Mouse (Mus musculus): ENCODE measurements around the gene Ppp1r12a. TPM values are rescaled to one million over a fixed set of nuclear protein-coding genes. Genes with fewer than 3 reads are reported as not detected.

The Ppp1r12a gene
- total and polyA plus RNA-seq, 3 experiments = 19.4 to 59.4 (median 58.3) TPM

GRCm38 (mm10) chr10:108174107-108174506 lies 12.1 kb downstream of the Ppp1r12a start:
- H3K27me3 ChIP-seq (ENCODE audit: control insufficient read depth, insufficient read depth, low read length) = no peaks in the 10 kb centered on the region
- no peak for DNase-seq
- peaks cover 38% of the 10 kb centered on the region for H3K36me3 ChIP-seq (ENCODE audit: control insufficient read depth, insufficient read depth, low read length)
- intact Hi-C loops (cut with DNase I) = no loop called here
- 37% methylated on average over 5 of the region's 5 CpGs for WGBS
- no peak overlapping the region for H3K27ac ChIP-seq
- TF ChIP-seq CTCF (IDR thresholded peaks at IDR 0.05) (no peak), POLR2A (IDR thresholded peaks at IDR 0.05; ENCODE audit: insufficient read depth, low read depth, low read length) (no peak), EP300 (IDR thresholded peaks at IDR 0.05; ENCODE audit: insufficient read depth, low read depth, low read length) (no peak)
- H3K4me3 ChIP-seq = no peak overlapping the region
- H3K9ac ChIP-seq (ENCODE audit: low read depth, low read length) = no peak overlapping the region
- peaks cover 5% of the 10 kb centered on the region; the same call in 1 of the 2 replicates for H3K79me2 ChIP-seq (replicated peaks; ENCODE audit: control insufficient read depth, insufficient read depth, low read length)
- H3K4me1 ChIP-seq (ENCODE audit: control insufficient read depth, insufficient read depth, low read length) = peaks cover 28% of the 10 kb centered on the region

- no peaks in the 10 kb centered on the region for H3K27me3 ChIP-seq (ENCODE audit: control insufficient read depth, insufficient read depth, low read length)
- peaks cover 9% of the 10 kb centered on the region for H3K79me2 ChIP-seq (replicated peaks; ENCODE audit: control insufficient read depth, insufficient read depth, low read length)
- H3K4me3 ChIP-seq = no peak overlapping the region
- no peak overlapping the region for H3K27ac ChIP-seq
- peaks cover 32% of the 10 kb centered on the region for H3K4me1 ChIP-seq (ENCODE audit: control insufficient read depth, insufficient read depth, low read length)
- WGBS = 54% methylated on average over 2 of the region's 2 CpGs
- intact Hi-C loops (cut with DNase I) = no loop called here
- no peak overlapping the region for H3K9ac ChIP-seq (ENCODE audit: low read depth, low read length)
- TF ChIP-seq POLR2A (IDR thresholded peaks at IDR 0.05; ENCODE audit: insufficient read depth, low read depth, low read length) (no peak), EP300 (IDR thresholded peaks at IDR 0.05; ENCODE audit: insufficient read depth, low read depth, low read length) (no peak), CTCF (IDR thresholded peaks at IDR 0.05) (no peak)
- DNase-seq = no peak
- H3K36me3 ChIP-seq (ENCODE audit: control insufficient read depth, insufficient read depth, low read length) = peaks cover 38% of the 10 kb centered on the region
Observed at GRCm38 (mm10) chr10:108175885-108176284, 13.9 kb downstream of the Ppp1r12a start.

- 50% methylated on average over 6 of the region's 6 CpGs for WGBS
- no peaks in the 10 kb centered on the region for H3K27me3 ChIP-seq (ENCODE audit: control insufficient read depth, insufficient read depth, low read length)
- no peak overlapping the region for H3K4me3 ChIP-seq
- peaks cover 10% of the 10 kb centered on the region for H3K79me2 ChIP-seq (replicated peaks; ENCODE audit: control insufficient read depth, insufficient read depth, low read length)
- no peak overlapping the region for H3K9ac ChIP-seq (ENCODE audit: low read depth, low read length)
- H3K36me3 ChIP-seq (ENCODE audit: control insufficient read depth, insufficient read depth, low read length) = peaks cover 39% of the 10 kb centered on the region
- intact Hi-C loops (cut with DNase I) = no loop called here
- no peak for DNase-seq
- H3K27ac ChIP-seq = no peak overlapping the region
- peaks cover 22% of the 10 kb centered on the region for H3K4me1 ChIP-seq (ENCODE audit: control insufficient read depth, insufficient read depth, low read length)
- TF ChIP-seq POLR2A (IDR thresholded peaks at IDR 0.05; ENCODE audit: insufficient read depth, low read depth, low read length) (no peak), EP300 (IDR thresholded peaks at IDR 0.05; ENCODE audit: insufficient read depth, low read depth, low read length) (no peak), CTCF (IDR thresholded peaks at IDR 0.05) (no peak)
Observed at GRCm38 (mm10) chr10:108178285-108178848, 16.4 kb downstream of the Ppp1r12a start.

- Histone ChIP-seq H3K4me1 (ENCODE audit: control insufficient read depth, insufficient read depth, low read length) (peaks cover 21% of the 10 kb centered on the region), H3K79me2 (replicated peaks; ENCODE audit: control insufficient read depth, insufficient read depth, low read length) (peaks cover 8% of the 10 kb centered on the region), H3K27ac (peak overlapping the region; percentile 32), H3K27me3 (ENCODE audit: control insufficient read depth, insufficient read depth, low read length) (no peaks in the 10 kb centered on the region), H3K4me3 (no peak overlapping the region), H3K36me3 (ENCODE audit: control insufficient read depth, insufficient read depth, low read length) (peaks cover 38% of the 10 kb centered on the region), H3K9ac (ENCODE audit: low read depth, low read length) (0 out of 2 replicates have a peak overlapping the region, but pooled peaks have one; percentile 38)
- 8% methylated on average over 3 of the region's 3 CpGs for WGBS
- no peak for DNase-seq
- intact Hi-C loops (cut with DNase I) = no loop called here
- TF ChIP-seq EP300 (IDR thresholded peaks at IDR 0.05; ENCODE audit: insufficient read depth, low read depth, low read length) = no peak
- no peak for TF ChIP-seq POLR2A (IDR thresholded peaks at IDR 0.05; ENCODE audit: insufficient read depth, low read depth, low read length)
- no peak for TF ChIP-seq CTCF (IDR thresholded peaks at IDR 0.05)
Observed at GRCm38 (mm10) chr10:108179404-108179803, 17.4 kb downstream of the Ppp1r12a start.

- Histone ChIP-seq H3K4me3 (no peak overlapping the region), H3K36me3 (ENCODE audit: control insufficient read depth, insufficient read depth, low read length) (peaks cover 40% of the 10 kb centered on the region), H3K4me1 (ENCODE audit: control insufficient read depth, insufficient read depth, low read length) (peaks cover 21% of the 10 kb centered on the region), H3K27ac (peak overlapping the region; percentile 32; the same call in 1 of the 2 replicates), H3K79me2 (replicated peaks; ENCODE audit: control insufficient read depth, insufficient read depth, low read length) (peaks cover 8% of the 10 kb centered on the region), H3K27me3 (ENCODE audit: control insufficient read depth, insufficient read depth, low read length) (no peaks in the 10 kb centered on the region), H3K9ac (ENCODE audit: low read depth, low read length) (no peak overlapping the region)
- intact Hi-C loops (cut with DNase I) = no loop called here
- no peak for DNase-seq
- TF ChIP-seq EP300 (IDR thresholded peaks at IDR 0.05; ENCODE audit: insufficient read depth, low read depth, low read length) (no peak), CTCF (IDR thresholded peaks at IDR 0.05) (no peak), POLR2A (IDR thresholded peaks at IDR 0.05; ENCODE audit: insufficient read depth, low read depth, low read length) (no peak)
- WGBS = 69% methylated on average over 2 of the region's 2 CpGs
Observed at GRCm38 (mm10) chr10:108180313-108180712, 18.3 kb downstream of the Ppp1r12a start.

- TF ChIP-seq CTCF (IDR thresholded peaks at IDR 0.05) (no peak), EP300 (IDR thresholded peaks at IDR 0.05; ENCODE audit: insufficient read depth, low read depth, low read length) (no peak), POLR2A (IDR thresholded peaks at IDR 0.05; ENCODE audit: insufficient read depth, low read depth, low read length) (no peak)
- DNase-seq = no peak
- intact Hi-C loops (cut with DNase I) = no loop called here
- Histone ChIP-seq H3K9ac (ENCODE audit: low read depth, low read length) (no peak overlapping the region), H3K79me2 (replicated peaks; ENCODE audit: control insufficient read depth, insufficient read depth, low read length) (peaks cover 9% of the 10 kb centered on the region), H3K27me3 (ENCODE audit: control insufficient read depth, insufficient read depth, low read length) (no peaks in the 10 kb centered on the region), H3K36me3 (ENCODE audit: control insufficient read depth, insufficient read depth, low read length) (peaks cover 46% of the 10 kb centered on the region), H3K4me3 (no peak overlapping the region), H3K27ac (no peak overlapping the region), H3K4me1 (ENCODE audit: control insufficient read depth, insufficient read depth, low read length) (peaks cover 19% of the 10 kb centered on the region)
- WGBS = 71% methylated on average over 3 of the region's 3 CpGs
Observed at GRCm38 (mm10) chr10:108181893-108182292, 19.9 kb downstream of the Ppp1r12a start.
